Mouse (Mus musculus) ES-E14 (cell line): ENCODE data around the gene Dmwd.

Experiments used
- HCFC1 ChIP-seq: IDR thresholded peaks from 2 replicates; pipeline ENCODE4 v1.6.1; 2012; ENCODE audit warnings: low read length, inconsistent platforms, borderline replicate concordance; ENCODE audit not compliant: insufficient read depth
- ZC3H11A ChIP-seq: IDR thresholded peaks from 2 replicates; pipeline ENCODE4 v1.6.1; 2012; ENCODE audit warnings: low read depth, mild to moderate bottlenecking, inconsistent platforms, low read length, borderline replicate concordance

DNA sequence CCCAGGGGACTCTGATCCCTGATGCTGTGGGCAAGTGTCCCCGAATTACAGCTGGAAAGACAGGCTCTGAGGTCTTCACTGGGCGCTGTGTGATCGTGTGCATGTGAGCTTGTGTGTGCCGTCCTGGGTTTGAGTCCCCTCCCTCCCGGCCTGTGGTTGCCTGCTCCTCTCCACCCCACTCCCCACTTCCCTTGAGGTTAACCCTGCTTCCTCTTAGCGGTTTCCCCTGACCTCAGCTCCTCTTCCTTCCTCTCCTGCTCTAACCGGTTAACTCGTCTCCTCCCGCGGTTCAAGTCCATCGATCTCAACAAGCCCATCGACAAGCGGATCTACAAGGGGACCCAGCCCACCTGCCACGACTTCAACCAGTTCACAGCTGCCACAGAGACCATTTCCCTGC is 1.7 kb downstream of the Dmwd start:
- TF ChIP-seq ZC3H11A = no peak
- no peak for TF ChIP-seq HCFC1
